Mouse (Mus musculus) heart, embryonic 14.5 days (tissue): ENCODE data around the gene Itga9. TPM values are rescaled to one million over a fixed set of nuclear protein-coding genes. Genes with fewer than 3 reads are reported as not detected.

Experiments used
- ATAC-seq: fragments of 200-750 bp; cut with Nextera tagmentation; 2 replicates; pipeline ENCODE4 v1.8.0; 2017; ENCODE audit warnings: low read depth, moderate TSS enrichment; ENCODE audit not compliant: insufficient number of reproducible peaks, insufficient read depth, low FRiP score
- H3K27ac ChIP-seq, 2 experiments: fragments of 200-500 bp in 1 of 2; fragments of 300-500 bp in 1 of 2; sonication (generic) in 1 of 2; replicated peaks in 1 of 2; 2 replicates each; pipeline ENCODE4 v1.5.1; 2012 to 2014; ENCODE audit warnings: low read depth in 2 of 2, low read length in 2 of 2, control low read depth in 1 of 2, mild to moderate bottlenecking in 1 of 2, mixed read lengths in 1 of 2; ENCODE audit not compliant: control insufficient read depth in 1 of 2, insufficient read depth in 1 of 2
- H3K27me3 ChIP-seq: fragments of 300-500 bp; sonication (generic); 2 replicates; pipeline ENCODE4 v1.6.1; 2014; ENCODE audit warnings: mild to moderate bottlenecking, low read length, control low read depth; ENCODE audit not compliant: control insufficient read depth, insufficient read depth
- H3K36me3 ChIP-seq: fragments of 300-500 bp; sonication (generic); 2 replicates; pipeline ENCODE4 v1.6.1; 2014; ENCODE audit warnings: mild to moderate bottlenecking, control low read depth, low read length, mixed read lengths; ENCODE audit not compliant: control insufficient read depth, insufficient read depth
- H3K4me1 ChIP-seq, 2 experiments: fragments of 200-500 bp in 1 of 2; fragments of 300-500 bp in 1 of 2; sonication (generic) in 1 of 2; 2 replicates each; pipeline ENCODE4 v1.6.1; 2012 to 2014; ENCODE audit warnings: low read length in 2 of 2, control low read depth in 1 of 2, mixed read lengths in 1 of 2; ENCODE audit not compliant: control insufficient read depth in 2 of 2, insufficient read depth in 2 of 2
- H3K4me2 ChIP-seq: fragments of 300-500 bp; sonication (generic); 2 replicates; pipeline ENCODE4 v1.6.1; 2014; ENCODE audit warnings: mild to moderate bottlenecking, low read length
- H3K4me3 ChIP-seq, 2 experiments: fragments of 200-500 bp in 1 of 2; fragments of 300-500 bp in 1 of 2; sonication (generic) in 1 of 2; 2 replicates each; pipeline ENCODE4 v1.5.1; 2012 to 2014; ENCODE audit warnings: low read length in 2 of 2, mild to moderate bottlenecking in 2 of 2, control low read depth in 1 of 2, low read depth in 1 of 2, moderate library complexity in 1 of 2; ENCODE audit not compliant: control insufficient read depth in 1 of 2, insufficient read depth in 1 of 2
- H3K9ac ChIP-seq: fragments of 300-500 bp; sonication (generic); 2 replicates; pipeline ENCODE4 v1.6.1; 2014; ENCODE audit warnings: mild to moderate bottlenecking, low read length
- H3K9me3 ChIP-seq: fragments of 300-500 bp; sonication (generic); 2 replicates; pipeline ENCODE4 v1.6.1; 2016; ENCODE audit warnings: low read length, control low read depth; ENCODE audit not compliant: control insufficient read depth
- WGBS: fragments of 180-500 bp; shearing (Covaris S2); extraction: QIAGEN DNeasy Blood & Tissue Kit; methylation state at CpG from one replicate; pipeline ENCODE4 v1.1.7; 2014; 5-methylcytosine and 5-hydroxymethylcytosine counted together
- polyA plus RNA-seq: library from polyadenylated mRNA; unstranded; fragments of >200 nt; fragmentation: Nextera tagmentation; extraction: Ambion mirVana; gene quantifications from 2 replicates; pipeline ENCODE4 v1.2.1, GENCODE M21; 2014

The Itga9 gene
- polyA plus RNA-seq, 1 experiment from 2014 or later: 15.2 TPM

DNA sequence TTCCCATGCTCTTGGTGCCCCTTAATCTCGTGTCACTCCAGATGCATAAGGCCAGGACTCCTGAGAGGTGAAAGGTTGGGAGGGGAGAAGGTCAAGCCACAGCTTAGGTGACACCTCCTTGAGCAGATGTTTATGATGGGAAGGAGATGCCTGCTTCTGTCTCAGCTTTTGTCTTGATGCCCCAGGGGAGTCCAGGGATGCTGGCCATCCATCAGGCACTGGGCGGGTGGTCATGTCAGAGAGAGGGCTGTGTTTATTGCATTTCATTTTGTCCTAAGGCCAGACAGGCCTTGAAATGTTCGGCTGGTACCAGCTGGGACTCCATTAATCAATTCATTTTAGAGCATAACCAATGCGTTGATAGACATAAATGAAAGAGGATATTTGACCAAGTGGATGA lies 81.8 kb downstream of the Itga9 start:
- no peak for ATAC-seq
- Histone ChIP-seq H3K9ac (no peak overlapping the region), H3K27me3 (no peaks in the 10 kb centered on the region), H3K9me3 (no peaks in the 10 kb centered on the region), H3K4me1 (peaks cover 10 to 18% of the 10 kb centered on the region in 2 experiments), H3K4me3 (no peak overlapping the region), H3K27ac (no peak overlapping the region), H3K4me2 (no peak overlapping the region), H3K36me3 (peaks cover 29% of the 10 kb centered on the region)
- 77% methylated on average over 4 of the region's 4 CpGs for WGBS

DNA sequence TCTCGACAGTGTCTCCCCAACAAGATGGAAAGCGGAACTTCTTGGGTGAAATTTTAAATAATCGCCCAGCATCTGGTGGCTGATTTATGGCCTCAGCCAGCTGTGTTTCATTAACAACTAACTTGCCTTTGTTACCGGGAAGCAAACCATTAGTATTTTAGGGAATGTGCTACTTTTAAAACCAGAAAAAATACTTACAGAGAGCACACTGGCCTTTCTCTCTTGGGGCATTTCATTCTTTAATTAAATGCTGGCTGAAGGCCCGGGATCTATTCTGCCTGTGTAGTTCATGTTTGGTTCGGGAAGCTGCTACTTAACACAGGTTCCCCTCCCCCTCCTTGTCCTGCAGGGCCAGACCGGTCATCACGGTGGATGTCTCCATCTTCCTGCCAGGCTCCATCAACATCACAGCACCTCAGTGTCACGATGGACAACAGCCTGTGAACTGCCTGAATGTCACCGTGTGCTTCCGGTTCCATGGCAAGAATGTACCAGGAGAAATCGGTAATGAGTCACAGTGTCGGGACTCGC lies 82.5 kb downstream of the Itga9 start:
- peaks cover 25% of the 10 kb centered on the region for H3K36me3 ChIP-seq
- H3K27me3 ChIP-seq: no peaks in the 10 kb centered on the region
- no peak overlapping the region for H3K9ac ChIP-seq
- ATAC-seq: no peak
- H3K27ac ChIP-seq: no peak overlapping the region
- H3K4me3 ChIP-seq: no peak overlapping the region
- H3K9me3 ChIP-seq: no peaks in the 10 kb centered on the region
- H3K4me1 ChIP-seq: peaks cover 16 to 25% of the 10 kb centered on the region in 2 experiments
- H3K4me2 ChIP-seq: no peak overlapping the region
- 70% methylated on average over 14 of the region's 14 CpGs for WGBS

DNA sequence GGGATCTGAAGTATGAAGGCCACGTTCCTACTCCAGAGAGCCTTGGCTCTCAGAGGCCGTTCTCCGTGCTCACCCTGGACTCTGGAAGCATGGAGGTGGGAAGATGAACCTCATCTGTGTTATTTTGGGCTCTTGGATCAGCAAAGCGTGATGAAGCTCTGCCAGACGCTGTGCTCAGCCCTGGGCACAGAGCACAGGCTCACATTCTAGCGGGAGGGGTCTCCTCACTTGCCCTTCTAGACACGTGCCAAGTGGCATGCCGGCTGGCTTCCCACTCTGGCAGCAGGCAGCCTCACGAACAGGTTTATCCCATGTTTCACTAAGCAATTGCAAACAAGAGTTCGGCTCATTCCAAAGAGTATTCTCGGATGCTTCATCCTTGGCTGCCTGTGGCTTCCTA lies 86.8 kb downstream of the Itga9 start:
- Histone ChIP-seq H3K27ac (peak overlapping the region; percentile 55 to 62), H3K4me1 (peaks cover 21 to 28% of the 10 kb centered on the region in 2 experiments), H3K36me3 (peaks cover 20% of the 10 kb centered on the region), H3K4me3 (no peak overlapping the region), H3K27me3 (no peaks in the 10 kb centered on the region), H3K9me3 (no peaks in the 10 kb centered on the region), H3K9ac (no peak overlapping the region), H3K4me2 (no peak overlapping the region)
- 44% methylated on average over 11 of the region's 11 CpGs for WGBS
- peak; percentile 74 for ATAC-seq

DNA sequence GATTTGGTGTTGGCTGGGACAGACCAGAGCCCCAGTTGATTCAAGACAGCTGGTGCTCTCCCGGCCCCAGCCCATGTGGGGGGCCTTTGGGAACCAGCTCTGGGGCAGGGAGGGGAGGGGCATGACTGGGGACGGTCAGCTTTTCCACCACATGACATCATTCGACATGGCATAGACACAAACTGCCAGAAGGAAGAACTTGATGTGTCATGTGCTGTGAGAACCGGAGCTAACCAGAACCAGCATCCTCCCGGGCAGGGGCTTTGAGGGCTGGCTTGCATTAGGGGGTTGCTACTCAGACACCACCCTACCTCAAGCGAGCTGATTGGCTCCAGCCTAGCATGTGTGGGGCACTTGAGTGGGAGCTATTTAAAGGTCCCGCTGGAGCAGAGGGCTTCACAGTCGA lies 87.9 kb downstream of the Itga9 start:
- Histone ChIP-seq H3K36me3 (peaks cover 27% of the 10 kb centered on the region), H3K27ac (peak overlapping the region in 1 of 2 experiments; percentile 30; a peak in 2 of 4 replicates), H3K4me3 (no peak overlapping the region), H3K9me3 (no peaks in the 10 kb centered on the region), H3K9ac (no peak overlapping the region), H3K4me1 (peaks cover 21 to 28% of the 10 kb centered on the region in 2 experiments), H3K27me3 (no peaks in the 10 kb centered on the region), H3K4me2 (peak overlapping the region; percentile 12; the same call in 1 of the 2 replicates)
- WGBS: 31% methylated on average over 8 of the region's 8 CpGs
- 0 out of 2 replicates have a peak, but pooled peaks have one; percentile 46 for ATAC-seq

DNA sequence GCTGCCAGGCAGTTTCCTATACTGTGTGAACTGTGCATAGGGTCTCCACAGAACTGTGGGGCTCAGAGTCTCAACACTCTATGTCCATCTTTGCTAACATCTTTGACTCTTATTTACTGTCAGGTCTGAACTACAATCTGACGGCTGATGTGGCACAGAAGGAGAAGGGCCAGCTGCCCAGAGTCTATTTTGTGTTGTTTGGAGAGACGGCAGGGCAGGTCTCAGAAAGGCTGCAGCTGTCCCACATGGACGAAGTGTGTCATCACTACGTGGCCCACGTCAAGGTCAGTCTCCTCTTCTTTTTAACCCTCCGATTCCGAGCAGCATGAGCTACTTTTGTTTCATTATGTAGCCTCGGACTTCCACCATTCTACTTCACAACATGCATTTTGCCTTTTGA lies 91.7 kb downstream of the Itga9 start:
- no peak overlapping the region for H3K27ac ChIP-seq
- no peak overlapping the region for H3K9ac ChIP-seq
- peaks cover 12% of the 10 kb centered on the region for H3K36me3 ChIP-seq
- H3K27me3 ChIP-seq: no peaks in the 10 kb centered on the region
- H3K4me3 ChIP-seq: no peak overlapping the region
- ATAC-seq: no peak
- H3K4me1 ChIP-seq: peaks cover 29 to 37% of the 10 kb centered on the region in 2 experiments
- no peaks in the 10 kb centered on the region for H3K9me3 ChIP-seq
- WGBS: 62% methylated on average over 8 of the region's 8 CpGs
- H3K4me2 ChIP-seq: no peak overlapping the region

DNA sequence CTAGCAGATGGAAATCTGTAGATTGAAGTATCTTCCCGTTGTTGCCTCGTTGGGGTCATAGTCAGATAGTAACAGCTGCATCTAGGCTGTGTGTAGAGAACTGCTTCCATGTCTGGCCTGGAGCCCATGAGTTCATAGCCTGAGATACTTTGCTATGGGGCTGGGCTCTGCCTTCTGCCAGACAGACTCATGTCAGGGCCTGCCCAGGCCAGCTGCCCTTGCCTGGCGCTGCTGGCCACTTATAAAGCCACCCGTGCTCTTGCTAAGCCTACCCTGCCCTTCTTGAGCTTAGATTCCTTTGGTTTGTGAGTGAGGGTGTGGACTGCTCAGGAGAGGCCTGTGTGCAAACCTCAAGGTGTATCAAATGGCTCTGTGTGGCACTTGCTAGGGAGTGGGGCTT lies 93.2 kb downstream of the Itga9 start:
- no peaks in the 10 kb centered on the region for H3K9me3 ChIP-seq
- no peak overlapping the region for H3K4me2 ChIP-seq
- no peak overlapping the region for H3K27ac ChIP-seq

DNA sequence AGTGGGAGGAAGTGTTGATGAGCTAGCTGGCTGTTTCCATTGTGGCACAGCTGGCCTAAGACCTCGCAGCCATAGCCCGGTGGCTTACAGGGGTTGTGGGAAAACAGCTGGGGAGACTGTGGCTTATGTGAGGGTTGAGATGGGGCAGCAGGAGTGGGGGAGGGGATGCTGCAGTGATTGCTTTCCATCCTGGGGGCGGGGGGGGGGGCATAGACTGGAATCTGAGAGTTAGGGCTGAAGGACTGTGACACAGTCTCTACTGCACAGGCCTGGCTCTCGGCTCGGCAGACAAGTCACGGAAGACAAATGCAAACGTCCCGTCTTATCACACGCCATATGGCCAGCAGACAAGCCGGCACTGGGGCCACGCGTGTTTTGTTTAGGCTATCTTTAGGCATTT lies 94.4 kb downstream of the Itga9 start:
- peaks cover 20% of the 10 kb centered on the region in 2 experiments for H3K4me1 ChIP-seq

More for the DNA sequence above, 93.2 kb downstream of the Itga9 start:
- Histone ChIP-seq H3K27me3 (no peaks in the 10 kb centered on the region), H3K36me3 (peaks cover 12% of the 10 kb centered on the region), H3K9ac (no peak overlapping the region), H3K4me1 (peaks cover 16 to 22% of the 10 kb centered on the region in 2 experiments), H3K4me3 (no peak overlapping the region)
- WGBS: 87% methylated on average over 4 of the region's 4 CpGs
- no peak for ATAC-seq

DNA sequence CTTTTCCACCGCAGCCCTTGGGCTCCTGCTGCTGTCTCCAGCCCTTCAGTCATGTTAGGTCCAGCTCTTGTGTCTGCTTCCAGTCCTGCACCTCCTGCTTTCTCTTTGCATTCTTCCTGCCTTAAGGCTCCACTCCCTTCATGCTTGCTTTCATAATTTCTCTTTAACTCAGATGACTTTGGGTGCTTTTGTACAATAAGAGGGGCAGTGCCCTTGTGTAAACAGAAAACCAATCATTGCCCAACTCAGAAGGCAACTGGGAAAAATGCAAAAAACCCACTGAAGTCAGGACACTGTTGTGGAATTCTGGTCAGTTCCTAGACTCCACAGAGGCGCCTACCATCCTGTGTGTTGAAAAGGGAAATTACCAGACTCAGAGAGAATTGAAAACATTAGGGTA lies 95.3 kb downstream of the Itga9 start:
- Histone ChIP-seq H3K9me3 (no peaks in the 10 kb centered on the region), H3K4me1 (peaks cover 28 to 29% of the 10 kb centered on the region in 2 experiments), H3K27me3 (no peaks in the 10 kb centered on the region), H3K36me3 (peaks cover 12% of the 10 kb centered on the region), H3K4me3 (no peak overlapping the region), H3K27ac (peak overlapping the region in 1 of 2 experiments; percentile 3; a peak in 1 of 4 replicates), H3K4me2 (no peak overlapping the region), H3K9ac (no peak overlapping the region)
- 61% methylated on average over 2 of the region's 2 CpGs for WGBS
- no peak for ATAC-seq

More for the DNA sequence above, 94.4 kb downstream of the Itga9 start:
- no peak overlapping the region for H3K4me3 ChIP-seq
- 10% methylated on average over 12 of the region's 12 CpGs for WGBS
- H3K27me3 ChIP-seq: no peaks in the 10 kb centered on the region
- peak; percentile 44; the same call in 1 of the 2 replicates for ATAC-seq
- H3K36me3 ChIP-seq: peaks cover 12% of the 10 kb centered on the region
- H3K4me2 ChIP-seq: peak overlapping the region; percentile 39
- H3K27ac ChIP-seq: peak overlapping the region; percentile 48 to 54; a peak in 3 of 4 replicates
- no peak overlapping the region for H3K9ac ChIP-seq
- no peaks in the 10 kb centered on the region for H3K9me3 ChIP-seq
